Mouse (Mus musculus) ES-Bruce4 (cell line): ENCODE results near the gene Park7. TPM values are rescaled to one million over a fixed set of nuclear protein-coding genes. Genes with fewer than 3 reads are reported as not detected.

Source experiments
- H3K27ac ChIP-seq: 2 replicates; pipeline ENCODE4 v1.5.1; 2012; ENCODE audit warnings: low read length, inconsistent platforms; ENCODE audit not compliant: insufficient read depth
- H3K27me3 ChIP-seq: 2 replicates; pipeline ENCODE4 v1.6.1; 2012; ENCODE audit warnings: mild to moderate bottlenecking, low read length, inconsistent platforms; ENCODE audit not compliant: control insufficient read depth, poor library complexity, insufficient read depth, severe bottlenecking
- H3K36me3 ChIP-seq: 2 replicates; pipeline ENCODE4 v1.6.1; 2012; ENCODE audit warnings: inconsistent platforms, mild to moderate bottlenecking, low read length, moderate library complexity; ENCODE audit not compliant: control insufficient read depth, poor library complexity, insufficient read depth, severe bottlenecking
- H3K4me1 ChIP-seq: one replicate; pipeline ENCODE4 v1.8.1; 2011; ENCODE audit warnings: low read length; ENCODE audit not compliant: control insufficient read depth, insufficient read depth
- H3K4me3 ChIP-seq: 2 replicates; pipeline ENCODE4 v1.5.1; 2011; ENCODE audit warnings: low read depth, mild to moderate bottlenecking, low read length
- H3K9ac ChIP-seq: 2 replicates; pipeline ENCODE4 v1.6.1; 2012; ENCODE audit warnings: low read depth, mild to moderate bottlenecking, inconsistent platforms; ENCODE audit not compliant: poor library complexity, severe bottlenecking
- H3K9me3 ChIP-seq: replicated peaks from 2 replicates; pipeline ENCODE4 v1.6.1; 2012; ENCODE audit warnings: mild to moderate bottlenecking, low read length, inconsistent platforms; ENCODE audit not compliant: control insufficient read depth, poor library complexity, insufficient read depth, severe bottlenecking
- CTCF ChIP-seq: IDR thresholded peaks from one replicate; pipeline ENCODE4 v1.8.1; 2011; ENCODE audit warnings: low read depth, low read length
- EP300 ChIP-seq: IDR thresholded peaks from 2 replicates; pipeline ENCODE4 v1.6.1; 2011; ENCODE audit warnings: low read depth, low read length; ENCODE audit not compliant: insufficient read depth
- POLR2A ChIP-seq: IDR thresholded peaks from one replicate; pipeline ENCODE4 v1.8.1; 2011; ENCODE audit warnings: low read length; ENCODE audit not compliant: insufficient read depth
- polyA plus RNA-seq: library from polyadenylated mRNA; stranded (reverse); fragments of >200 nt; gene quantifications from 2 replicates; pipeline ENCODE4 v1.2.4, GENCODE M21; 2011; ENCODE audit warnings: low read depth; ENCODE audit not compliant: missing spikeins, insufficient read depth, insufficient read length

Gene Park7
- polyA plus RNA-seq, 1 experiment = 215 TPM

GRCm38 (mm10) chr4:150889273-150889954 lies 24.8 kb downstream of the Park7 start:
- TF ChIP-seq EP300 (peak; percentile 5; the same call in 1 of the 2 replicates), POLR2A (no peak), CTCF (no peak)
- Histone ChIP-seq H3K4me3 (peak overlapping the region; percentile 42), H3K27ac (0 out of 2 replicates have a peak overlapping the region, but pooled peaks have one; percentile 36)

GRCm38 (mm10) chr4:150888492-150888891 lies 25.7 kb downstream of the Park7 start:
- no peak overlapping the region for H3K9ac ChIP-seq
- no peaks in the 10 kb centered on the region for H3K27me3 ChIP-seq
- no peaks in the 10 kb centered on the region for H3K36me3 ChIP-seq
- H3K4me3 ChIP-seq = no peak overlapping the region
- TF ChIP-seq POLR2A (no peak), CTCF (no peak), EP300 (0 out of 2 replicates have a peak, but pooled peaks have one; percentile 51)
- H3K9me3 ChIP-seq = no peaks in the 10 kb centered on the region
- H3K4me1 ChIP-seq = peaks cover 7% of the 10 kb centered on the region
- H3K27ac ChIP-seq = no peak overlapping the region; the same call in 1 of the 2 replicates

More at GRCm38 (mm10) chr4:150889273-150889954, 24.8 kb downstream of the Park7 start:
- peaks cover 7% of the 10 kb centered on the region for H3K4me1 ChIP-seq
- peak overlapping the region; percentile 45 for H3K9ac ChIP-seq
- no peaks in the 10 kb centered on the region for H3K27me3 ChIP-seq
- no peaks in the 10 kb centered on the region for H3K36me3 ChIP-seq
- H3K9me3 ChIP-seq = no peaks in the 10 kb centered on the region

- Histone ChIP-seq H3K4me1 (peaks cover 7% of the 10 kb centered on the region), H3K27ac (peak overlapping the region; percentile 37; the same call in 1 of the 2 replicates), H3K9me3 (no peaks in the 10 kb centered on the region), H3K36me3 (no peaks in the 10 kb centered on the region), H3K27me3 (no peaks in the 10 kb centered on the region), H3K4me3 (no peak overlapping the region), H3K9ac (no peak overlapping the region)
- TF ChIP-seq POLR2A (no peak), EP300 (0 out of 2 replicates have a peak, but pooled peaks have one; percentile 42), CTCF (no peak)
Observed at GRCm38 (mm10) chr4:150887903-150888302, 26.3 kb downstream of the Park7 start.

- Histone ChIP-seq H3K36me3 (no peaks in the 10 kb centered on the region), H3K27me3 (no peaks in the 10 kb centered on the region), H3K4me3 (no peak overlapping the region), H3K4me1 (no peaks in the 10 kb centered on the region), H3K9me3 (no peaks in the 10 kb centered on the region), H3K27ac (no peak overlapping the region), H3K9ac (no peak overlapping the region)
- TF ChIP-seq EP300 (no peak), POLR2A (no peak), CTCF (no peak)
Observed at GRCm38 (mm10) chr4:150882632-150883031, 31.6 kb downstream of the Park7 start.

GRCm38 (mm10) chr4:150880364-150880763 lies 33.9 kb downstream of the Park7 start:
- TF ChIP-seq POLR2A (no peak), CTCF (no peak), EP300 (0 out of 2 replicates have a peak, but pooled peaks have one; percentile 36)
- Histone ChIP-seq H3K36me3 (no peaks in the 10 kb centered on the region), H3K9ac (peak overlapping the region; percentile 59), H3K27ac (peak overlapping the region; percentile 94), H3K27me3 (no peaks in the 10 kb centered on the region), H3K4me1 (no peaks in the 10 kb centered on the region), H3K9me3 (no peaks in the 10 kb centered on the region), H3K4me3 (no peak overlapping the region)

GRCm38 (mm10) chr4:150879631-150880030 lies 34.6 kb downstream of the Park7 start:
- Histone ChIP-seq H3K9me3 (no peaks in the 10 kb centered on the region), H3K9ac (peak overlapping the region; percentile 59), H3K36me3 (no peaks in the 10 kb centered on the region), H3K4me1 (no peaks in the 10 kb centered on the region), H3K27me3 (no peaks in the 10 kb centered on the region), H3K27ac (peak overlapping the region; percentile 60), H3K4me3 (peak overlapping the region; percentile 40)
- no peak for TF ChIP-seq EP300
- TF ChIP-seq CTCF = no peak
- TF ChIP-seq POLR2A = no peak
